Mouse (Mus musculus) CD4-positive, CD25-positive, alpha-beta regulatory T cell, adult 4 months (primary cell): Measurements from ENCODE around the gene D630023F18Rik. TPM values are rescaled to one million over a fixed set of nuclear protein-coding genes. Genes with fewer than 3 reads are reported as not detected.

ENCODE experiments used
- ATAC-seq: one replicate; pipeline ENCODE4 v1.8.0; 2017
- polyA plus RNA-seq, 2 experiments: library from polyadenylated mRNA; unstranded; fragments of 100-300 nt; shearing (Covaris generic); gene quantifications; one replicate each; pipeline ENCODE4 v1.2.1; 2017

D630023F18Rik gene
- not detected for polyA plus RNA-seq

GRCm38 (mm10) chr1:65122574-65123372 is at the start of gene D630023F18Rik:
Gene D630023F18Rik (minus strand): TSS chr1:65123214.
- ATAC-seq, result no peak

GRCm38 (mm10) chr1:65171579-65171978 is 48.6 kb upstream of the D630023F18Rik start:
- no peak for ATAC-seq

DNA sequence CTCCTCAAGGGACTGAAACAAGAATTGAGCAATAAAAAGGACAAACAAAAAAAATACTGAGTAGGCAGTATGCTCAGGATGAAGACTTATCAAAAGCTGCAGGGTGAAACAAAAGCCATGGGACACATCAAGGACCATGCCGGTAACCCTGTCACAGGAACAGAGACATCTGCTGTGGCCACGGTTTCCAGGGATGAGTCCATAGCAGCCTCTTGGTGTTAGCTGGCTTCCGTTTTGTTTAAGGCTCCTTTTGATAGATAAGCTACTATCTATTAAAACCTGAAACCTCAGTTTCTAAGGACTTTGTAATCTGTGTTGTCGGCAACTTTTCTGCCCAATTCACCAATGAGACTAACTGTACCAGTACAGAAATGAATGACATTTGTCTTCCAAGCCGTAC is 46.9 kb upstream of the D630023F18Rik start:
- no peak for ATAC-seq

GRCm38 (mm10) chr1:65169536-65169935 is 46.5 kb upstream of the D630023F18Rik start:
- no peak for ATAC-seq

- ATAC-seq, result no peak
Measured at GRCm38 (mm10) chr1:65167496-65167895, 44.5 kb upstream of the D630023F18Rik start.

DNA sequence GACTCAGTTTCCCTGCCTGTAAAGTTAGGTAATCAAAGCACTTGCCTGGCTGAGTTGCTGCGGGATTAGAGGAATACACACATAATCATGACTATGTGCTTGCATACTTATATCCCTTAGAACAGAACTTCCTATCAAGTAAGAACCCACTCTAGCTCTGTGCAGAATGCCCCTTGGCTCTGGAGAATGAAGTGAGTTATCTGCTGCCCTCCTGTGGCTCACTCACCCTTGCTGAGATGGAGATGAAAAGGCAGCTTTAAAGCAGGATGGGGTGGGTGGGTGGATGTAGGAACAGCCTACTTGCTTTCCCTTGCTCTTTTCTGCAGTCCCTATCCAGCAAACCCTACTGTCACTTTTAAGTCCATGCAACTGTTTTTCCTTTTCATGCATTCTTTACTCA is 39.2 kb upstream of the D630023F18Rik start:
- ATAC-seq, result no peak

DNA sequence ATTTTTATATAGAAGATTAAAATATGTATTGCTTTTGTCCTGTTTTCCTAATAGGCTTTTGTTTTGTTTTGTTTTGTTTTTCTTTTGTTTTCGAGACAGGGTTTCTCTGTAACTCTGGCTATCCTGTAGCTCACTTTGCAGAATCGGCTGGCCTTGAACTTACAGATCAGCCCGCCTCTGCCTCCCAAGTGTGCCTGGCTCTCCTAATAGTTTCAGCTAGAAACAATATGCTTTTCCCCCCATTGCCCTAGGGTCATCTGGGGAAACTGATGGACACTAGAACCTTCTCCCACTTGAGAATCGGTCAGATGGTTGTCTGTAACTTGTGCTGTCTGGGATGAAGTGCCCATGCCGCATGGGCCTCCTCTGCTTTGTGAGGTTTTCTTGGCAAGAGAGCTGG is 33.1 kb upstream of the D630023F18Rik start:
- ATAC-seq, result no peak

DNA sequence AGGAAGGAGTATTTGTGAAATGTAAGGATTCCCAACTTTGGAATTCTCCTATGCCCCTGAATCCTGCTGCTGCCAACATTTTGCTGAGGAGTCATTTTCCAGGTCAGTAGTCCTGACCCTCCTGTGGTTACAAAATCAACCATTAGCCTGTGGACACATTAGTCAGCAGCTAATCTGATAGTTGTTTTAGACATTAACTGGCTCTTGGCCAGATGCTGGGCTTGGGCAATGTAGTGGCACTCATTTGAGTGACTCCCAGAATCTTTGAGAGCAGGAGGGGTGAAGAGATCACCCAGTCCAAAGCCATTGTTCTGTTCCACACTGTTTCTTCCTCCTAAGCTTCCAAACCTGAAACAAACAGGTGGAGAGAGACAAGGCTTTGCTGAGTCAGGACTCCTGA is 31.8 kb upstream of the D630023F18Rik start:
- ATAC-seq, result no peak

GRCm38 (mm10) chr1:65147971-65148370 is 25.0 kb upstream of the D630023F18Rik start:
- ATAC-seq, result no peak

GRCm38 (mm10) chr1:65147326-65147725 is 24.3 kb upstream of the D630023F18Rik start:
- ATAC-seq, result no peak

DNA sequence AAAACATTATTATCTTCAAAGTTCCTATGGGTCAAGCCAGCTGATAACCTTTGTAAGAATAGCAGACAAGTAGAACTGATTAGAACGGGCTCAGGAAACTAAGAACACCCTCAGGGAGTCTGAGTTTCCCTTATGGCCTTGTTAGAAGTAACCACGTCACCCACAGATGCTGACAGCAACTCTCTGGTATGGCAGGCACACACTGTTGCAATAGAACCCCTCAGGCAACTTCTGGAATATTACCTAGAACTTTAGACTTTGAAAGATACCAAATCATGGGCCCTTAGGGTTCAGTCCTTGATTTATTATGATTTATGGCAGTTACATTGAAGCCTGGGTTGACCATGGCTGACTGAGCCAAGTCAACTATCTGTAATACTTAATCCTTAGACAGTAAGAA is 23.6 kb upstream of the D630023F18Rik start:
- no peak for ATAC-seq

GRCm38 (mm10) chr1:65144783-65145182 is 21.8 kb upstream of the D630023F18Rik start:
- ATAC-seq, result no peak

DNA sequence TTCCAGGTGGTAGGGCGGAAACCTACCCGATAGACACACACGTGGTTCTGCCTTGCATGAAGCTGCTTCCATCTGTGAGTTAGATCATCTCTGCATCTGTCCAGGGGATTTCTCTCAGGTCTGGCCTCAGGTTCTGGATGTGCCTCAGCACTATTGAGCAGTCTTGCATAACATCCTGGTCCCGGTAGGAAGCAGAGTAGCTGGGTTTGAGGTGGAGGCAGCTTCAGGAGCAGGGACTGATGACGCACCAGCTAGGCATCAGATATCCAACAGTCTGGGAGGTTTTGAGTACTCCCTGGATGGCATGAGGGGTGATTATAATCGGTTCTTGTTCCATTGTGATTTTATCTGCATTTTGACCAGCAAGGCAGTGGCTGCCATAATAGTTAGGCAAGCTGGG is 14.5 kb upstream of the D630023F18Rik start:
- no peak for ATAC-seq

- no peak for ATAC-seq
Measured at GRCm38 (mm10) chr1:65132833-65133232, 9.8 kb upstream of the D630023F18Rik start.

GRCm38 (mm10) chr1:65131671-65132070 is 8.7 kb upstream of the D630023F18Rik start:
- no peak for ATAC-seq

DNA sequence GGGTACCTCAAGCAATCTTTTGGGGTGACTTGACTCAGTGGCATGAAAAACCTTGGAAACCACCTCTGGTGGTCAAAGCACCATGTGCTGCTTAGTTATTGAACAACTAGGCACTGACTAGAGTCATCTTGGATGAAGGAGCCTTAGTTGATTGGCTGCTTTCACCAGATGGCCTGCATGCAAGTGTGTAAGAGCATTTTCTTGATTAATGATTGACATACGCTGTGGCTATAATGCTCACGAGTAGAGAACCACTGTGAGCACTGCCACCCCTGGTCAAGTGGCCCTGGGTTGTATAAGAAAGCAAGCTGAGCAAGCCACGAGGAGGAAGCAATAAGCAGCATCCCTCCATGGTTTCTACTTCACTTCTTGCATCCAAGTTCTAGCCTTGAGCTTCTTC is 7.2 kb upstream of the D630023F18Rik start:
- ATAC-seq, result no peak

GRCm38 (mm10) chr1:65129634-65130180 is 6.7 kb upstream of the D630023F18Rik start:
- no peak for ATAC-seq

DNA sequence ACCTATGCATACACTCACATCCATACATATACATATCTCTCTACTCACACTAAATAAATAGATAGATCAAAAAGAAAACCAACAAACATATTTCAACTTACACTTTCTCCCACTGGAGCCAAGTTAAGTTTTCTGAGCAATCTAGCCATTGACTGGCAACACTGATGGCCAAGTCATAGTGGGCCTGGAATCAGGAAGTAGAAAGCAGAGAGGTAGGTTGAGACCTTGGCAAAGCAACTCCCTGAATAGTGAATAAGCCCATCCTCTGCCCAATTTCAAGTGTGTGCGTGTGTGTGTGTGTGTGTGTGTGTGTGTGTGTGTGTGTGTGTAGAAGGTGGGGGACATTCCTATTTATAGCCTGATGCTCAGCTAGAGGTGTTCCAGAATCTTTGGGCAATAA is 3.6 kb downstream of the D630023F18Rik start, which contains the start of gene Gm28845:
Gm28845 (minus strand) TSS at position 121 of the 400 bp plus-strand sequence.
- ATAC-seq, result no peak

DNA sequence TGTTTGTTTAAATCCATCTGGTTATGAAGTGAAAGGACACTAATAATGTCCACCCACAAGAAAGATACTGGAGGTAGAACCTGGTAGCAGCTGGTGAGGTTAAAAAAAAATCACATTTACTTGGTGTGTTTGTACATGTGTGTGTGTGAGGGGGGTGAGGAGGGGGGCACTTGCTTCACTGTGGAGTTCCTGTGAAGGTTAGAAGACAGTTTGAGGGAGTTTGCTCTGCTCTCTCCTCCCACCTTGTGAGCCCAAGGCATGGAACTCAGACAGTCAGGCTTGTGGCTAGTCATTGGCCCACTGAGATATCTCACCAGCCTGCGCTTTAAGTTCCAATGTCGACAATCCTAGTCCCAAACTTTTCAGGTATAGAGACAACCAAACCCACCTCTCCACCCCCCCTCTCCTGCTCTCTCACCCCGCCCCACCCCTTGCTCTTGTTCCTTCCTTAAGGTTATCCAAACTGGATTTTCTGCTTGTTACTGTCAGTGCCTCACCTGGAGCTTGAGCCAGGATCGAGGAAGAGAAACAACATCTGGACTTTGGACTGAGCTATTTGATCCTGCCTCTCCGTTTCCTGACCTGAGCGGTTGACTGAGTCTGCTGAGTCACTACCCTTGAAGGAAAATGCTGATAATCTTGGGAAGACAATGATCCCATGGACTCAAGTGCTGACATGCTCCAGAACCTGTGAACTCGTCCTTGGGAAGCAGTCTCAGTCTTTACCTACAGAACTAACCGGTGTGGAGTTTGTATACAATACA is 4.7 kb downstream of the D630023F18Rik start:
- no peak for ATAC-seq

- ATAC-seq, result no peak
Measured at GRCm38 (mm10) chr1:65113536-65114172, 9.4 kb downstream of the D630023F18Rik start.

- no peak for ATAC-seq
Measured at GRCm38 (mm10) chr1:65112807-65113196, 10.2 kb downstream of the D630023F18Rik start.

DNA sequence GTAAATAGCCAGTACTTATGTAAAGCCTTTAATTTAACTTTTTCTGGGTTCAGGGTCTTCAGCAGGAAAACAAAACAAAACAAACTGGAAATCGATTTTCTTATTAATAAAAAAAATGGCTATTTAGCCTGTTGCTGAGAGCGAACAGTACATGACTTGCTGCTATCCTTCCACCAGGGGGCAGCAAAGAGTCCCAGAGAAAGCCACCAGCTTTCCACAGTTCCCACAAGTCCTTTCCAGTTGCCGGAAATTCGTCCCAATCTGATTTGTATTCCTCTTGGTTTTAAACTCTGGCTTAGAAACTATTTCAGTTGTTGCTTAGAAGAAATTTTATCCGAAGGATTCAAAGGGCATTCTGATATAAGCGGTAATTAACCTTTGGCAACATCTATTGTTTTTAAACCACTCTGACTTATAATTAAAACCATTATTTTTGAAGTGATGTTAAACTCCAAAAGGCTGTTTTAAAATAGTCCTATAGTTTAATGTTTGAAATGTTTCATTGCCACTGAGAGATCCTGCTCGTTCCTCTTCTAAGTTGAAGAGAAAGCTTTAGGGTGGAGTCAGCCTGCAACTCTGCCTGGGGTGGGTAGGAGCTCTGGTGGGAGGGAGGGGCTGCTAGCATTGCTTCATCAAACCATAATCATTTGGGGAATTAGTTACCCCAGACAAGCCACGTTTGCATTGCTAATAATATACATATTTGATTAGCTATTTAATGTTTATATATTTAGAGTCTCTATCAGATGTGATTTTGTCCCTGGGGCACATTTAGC is 10.8 kb downstream of the D630023F18Rik start:
- no peak for ATAC-seq
